Mouse (Mus musculus) brain, adult 10 weeks (tissue): Measurements from ENCODE around the gene Olfr1313. TPM values are rescaled to one million over a fixed set of nuclear protein-coding genes. Genes with fewer than 3 reads are reported as not detected.

Source experiments
- polyA plus RNA-seq: library from polyadenylated mRNA; stranded (reverse); fragments of 350-450 nt; fragmentation: Illumina TruSeq; extraction: RNeasy Lipid Tissue Mini Kit (QIAGEN cat#74804); gene quantifications from one replicate; pipeline ENCODE4 v1.2.3, GENCODE M21; 2015; ENCODE audit warnings: low read depth, low replicate concordance

Olfr1313 gene
- polyA plus RNA-seq, result not detected

GRCm38 (mm10) chr2:112077743-112078142, at the start of gene Olfr1313:
TSS of gene Olfr1313 (minus strand) at chr2:112077843.

GRCm38 (mm10) chr2:112115340-112115739, 37.7 kb upstream of the Olfr1313 start, which contains the start of gene Olfr1315-ps1:
TSS of gene Olfr1315-ps1 (minus strand) at chr2:112115440.

GRCm38 (mm10) chr2:112096681-112097080, 19.0 kb upstream of the Olfr1313 start, which contains the start of gene Olfr1314:
TSS of gene Olfr1314 (minus strand) at chr2:112096781.

GRCm38 (mm10) chr2:112050138-112050537, 27.5 kb downstream of the Olfr1313 start, which contains the start of gene Olfr1312:
TSS of gene Olfr1312 (minus strand) at chr2:112050238.

GRCm38 (mm10) chr2:112024312-112024711, 53.3 kb downstream of the Olfr1313 start, which contains the start of gene Olfr1311:
TSS of gene Olfr1311 (minus strand) at chr2:112024412.

Other genes starting within 250 kb of the Olfr1313 start
- gene Olfr1305, start 200.7 kb downstream of the Olfr1313 start, polyA plus RNA-seq, result not detected
- not detected for gene Olfr1306, start 161.6 kb downstream of the Olfr1313 start, polyA plus RNA-seq
- gene Olfr1307, start 128.4 kb downstream of the Olfr1313 start, polyA plus RNA-seq, result not detected
- not detected for gene Olfr1308, start 112.9 kb downstream of the Olfr1313 start, polyA plus RNA-seq
- not detected for gene Olfr1309, start 87.6 kb downstream of the Olfr1313 start, polyA plus RNA-seq
- gene Olfr1310, start 65.1 kb downstream of the Olfr1313 start, polyA plus RNA-seq, result not detected
- not detected for gene Olfr1311, start 53.4 kb downstream of the Olfr1313 start, polyA plus RNA-seq
- gene Olfr1312, start 27.6 kb downstream of the Olfr1313 start, polyA plus RNA-seq, result not detected
- gene Olfr1314, start 18.9 kb upstream of the Olfr1313 start, polyA plus RNA-seq, result not detected
- gene Olfr1315-ps1, start 37.6 kb upstream of the Olfr1313 start, polyA plus RNA-seq, result not detected
- gene Olfr1316, start 57.1 kb upstream of the Olfr1313 start, polyA plus RNA-seq, result not detected
- gene Olfr1317, start 62.5 kb upstream of the Olfr1313 start, polyA plus RNA-seq, result not detected
- not detected for gene Olfr1318, start 76.4 kb upstream of the Olfr1313 start, polyA plus RNA-seq
- gene Lpcat4, start 161.6 kb upstream of the Olfr1313 start, polyA plus RNA-seq, result 120 TPM
- not detected for gene Nutm1, start 181.4 kb upstream of the Olfr1313 start, polyA plus RNA-seq
- 93.6 TPM for gene Nop10, start 184.1 kb upstream of the Olfr1313 start, polyA plus RNA-seq
- 75.7 TPM for gene Slc12a6, start 188.0 kb upstream of the Olfr1313 start, polyA plus RNA-seq
- 1.1 TPM for gene Gm21985, start 188.5 kb upstream of the Olfr1313 start, polyA plus RNA-seq